Comparison of ENCODE assay signal across 24 mouse cellular contexts in the genomic region with DNA sequence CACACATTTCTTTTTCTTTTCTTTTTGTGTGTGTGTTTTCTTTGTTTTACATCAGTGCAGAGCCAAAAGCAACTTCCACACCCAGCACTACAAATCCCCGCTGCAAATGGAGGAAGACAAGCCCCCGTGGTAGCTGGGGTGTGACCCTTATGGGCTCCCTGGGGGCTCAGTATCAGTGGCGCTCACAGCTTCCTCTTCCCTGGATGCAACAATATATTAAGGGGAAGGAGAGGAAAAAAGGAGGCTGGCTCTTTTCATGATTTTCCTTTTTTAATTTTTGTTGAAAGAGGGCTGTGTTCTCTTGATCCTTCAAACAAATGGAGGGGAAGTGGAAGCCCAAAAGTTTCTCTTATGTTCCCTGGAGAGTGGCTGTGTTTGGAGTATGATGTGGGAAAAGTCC.
DNase-seq lines count a peak whose midpoint lies in the region; ATAC-seq and TF ChIP-seq lines count a peak whose summit lies in the region.
"Had no signal": no experiment of that assay in that cellular context is flagged by ENCODE, and none has a peak within 500 bp of the region (broad histone marks: within the 10 kb centered on the region; RNA-seq: fewer than 3 reads in every experiment).

No protein-coding gene starts in this region.

- no peak for DNase-seq in kidney, adult 9 months
- peak; percentile 49 to 55 for DNase-seq in heart, adult 2 months
- peak; percentile 40 to 46 for DNase-seq in heart, postnatal 36 days
- no peak for DNase-seq in lung, postnatal 10 days
- DNase-seq: adrenal gland, postnatal 25 days; B cell, adult 2 months; cerebellum, adult 8-10 months; gastrocnemius, postnatal 10 days; kidney, postnatal 4 days; liver, embryonic 13.5 days; lung, embryonic 14.5 days; lung, postnatal 4 days; retina, postnatal 1 day; right cerebral cortex, postnatal 4 days had no signal

- no peaks in the 10 kb centered on the region for H3K27me3 ChIP-seq in kidney, embryonic 16.5 days (ENCODE audit: insufficient read depth, low read length)
- H3K27me3 ChIP-seq in heart, adult 2 months (ENCODE audit: control insufficient read depth, insufficient read depth, low read length), result no peaks in the 10 kb centered on the region
- no peaks in the 10 kb centered on the region for H3K27me3 ChIP-seq in heart, embryonic 14.5 days (ENCODE audit: control insufficient read depth, insufficient read depth, low read length)
- H3K27me3 ChIP-seq: forebrain, embryonic 13.5 days; hindbrain, embryonic 12.5 days; limb, embryonic 13.5 days; liver, embryonic 13.5 days had no signal

- intact Hi-C loops in heart, adult 2 months (cut with DNase I), result loop anchor here (1.0 to 5.0 kb wide), 5 partner anchors 15 to 127 kb away; a partner anchor contains a TSS
- intact Hi-C loops in heart, postnatal 36 days (cut with DNase I), result loop anchor here (1.0 to 5.0 kb wide), 2 partner anchors 16 to 127 kb away; no protein-coding TSS in a partner anchor

- no peak for TF ChIP-seq CTCF in heart, adult 2 months (IDR thresholded peaks at IDR 0.05)

- WGBS in kidney, embryonic 16.5 days, result 18% methylated on average over 3 of the region's 3 CpGs
- WGBS in heart, adult 2 months, result 24% methylated on average over 3 of the region's 3 CpGs
- 41% methylated on average over 3 of the region's 3 CpGs for WGBS in heart, embryonic 14.5 days

- peak; percentile 64; the same call in 1 of the 2 replicates for TF ChIP-seq EP300 in heart, adult 2 months (IDR thresholded peaks at IDR 0.05; ENCODE audit: insufficient read depth, low read depth, low read length)

- 0 out of 2 replicates have a peak, but pooled peaks cover 4% of the 10 kb centered on the region for H3K9me3 ChIP-seq in kidney, embryonic 16.5 days (ENCODE audit: low read length)
- peaks cover 7% of the 10 kb centered on the region; the same call in 1 of the 2 replicates for H3K9me3 ChIP-seq in heart, embryonic 14.5 days (ENCODE audit: control insufficient read depth, low read length)
- H3K9me3 ChIP-seq: liver, embryonic 13.5 days had no signal

- H3K36me3 ChIP-seq in kidney, embryonic 16.5 days (ENCODE audit: insufficient read depth, low read length), result no peaks in the 10 kb centered on the region
- H3K36me3 ChIP-seq in heart, adult 2 months (ENCODE audit: control insufficient read depth, insufficient read depth, low read length), result peaks cover 7% of the 10 kb centered on the region
- no peaks in the 10 kb centered on the region for H3K36me3 ChIP-seq in heart, embryonic 14.5 days (ENCODE audit: control insufficient read depth, insufficient read depth, low read length)
- H3K36me3 ChIP-seq: hindbrain, embryonic 12.5 days; limb, embryonic 13.5 days; liver, embryonic 13.5 days; midbrain, embryonic 10.5 days had no signal

- no peak overlapping the region for H3K4me2 ChIP-seq in kidney, embryonic 16.5 days (replicated peaks; ENCODE audit: low read depth, low read length)
- H3K4me2 ChIP-seq in heart, embryonic 14.5 days (ENCODE audit: low read length), result no peak overlapping the region
- H3K4me2 ChIP-seq: forebrain, embryonic 13.5 days; hindbrain, embryonic 12.5 days; limb, embryonic 13.5 days; liver, embryonic 13.5 days; lung, embryonic 14.5 days had no signal

- H3K9ac ChIP-seq in kidney, embryonic 16.5 days (replicated peaks; ENCODE audit: low read length), result no peak overlapping the region
- no peak overlapping the region for H3K9ac ChIP-seq in heart, adult 2 months (ENCODE audit: low read depth, low read length)
- H3K9ac ChIP-seq in heart, embryonic 14.5 days (ENCODE audit: low read length), result no peak overlapping the region
- H3K9ac ChIP-seq: forebrain, embryonic 13.5 days; hindbrain, embryonic 12.5 days; limb, embryonic 13.5 days; liver, embryonic 13.5 days; lung, embryonic 14.5 days had no signal

- 0 out of 2 replicates have a peak, but pooled peaks have one; percentile 26 for TF ChIP-seq POLR2A in heart, adult 2 months (IDR thresholded peaks at IDR 0.05; ENCODE audit: insufficient read depth, low read depth, low read length)

- peaks cover 9% of the 10 kb centered on the region; the same call in 1 of the 2 replicates for H3K4me1 ChIP-seq in kidney, embryonic 16.5 days (ENCODE audit: insufficient read depth, low read length)
- H3K4me1 ChIP-seq in heart, adult 2 months (ENCODE audit: control insufficient read depth, insufficient read depth, low read length), result peaks cover 9% of the 10 kb centered on the region
- H3K4me1 ChIP-seq in heart, embryonic 14.5 days (ENCODE audit: control insufficient read depth in 2 of 2, insufficient read depth in 2 of 2, low read length in 2 of 2), result peaks cover 0 to 6% of the 10 kb centered on the region in 2 experiments; a peak in 2 of 4 replicates
- H3K4me1 ChIP-seq: forebrain, embryonic 13.5 days; hindbrain, embryonic 12.5 days; limb, embryonic 13.5 days; liver, embryonic 13.5 days; midbrain, embryonic 10.5 days had no signal

- H3K27ac ChIP-seq in kidney, embryonic 16.5 days (ENCODE audit: low read length), result peak overlapping the region; percentile 34; the same call in 1 of the 2 replicates
- H3K27ac ChIP-seq in heart, adult 2 months, result peak overlapping the region; percentile 77
- peak overlapping the region; percentile 47 to 57; a peak in 3 of 4 replicates for H3K27ac ChIP-seq in heart, embryonic 14.5 days (replicated peaks in 1 of 2; ENCODE audit: control insufficient read depth in 1 of 2, insufficient read depth in 1 of 2, low read depth in 2 of 2, low read length in 2 of 2)
- H3K27ac ChIP-seq: forebrain, embryonic 13.5 days; hindbrain, embryonic 12.5 days; limb, embryonic 13.5 days; liver, embryonic 13.5 days; midbrain, embryonic 10.5 days; stomach, postnatal 0 days had no signal

- no peak for ATAC-seq in kidney, embryonic 16.5 days (ENCODE audit: low FRiP score, low TSS enrichment)
- peak; percentile 61 for ATAC-seq in heart, embryonic 14.5 days (ENCODE audit: insufficient number of reproducible peaks, insufficient read depth, low FRiP score, low read depth)
- no peak for ATAC-seq in cerebellum, adult (ENCODE audit: insufficient number of reproducible peaks, low FRiP score, low TSS enrichment)
- ATAC-seq: forebrain, embryonic 13.5 days; inflammation-experienced regulatory T-cells, adult 6 months had no signal

- no peak overlapping the region for H3K4me3 ChIP-seq in kidney, embryonic 16.5 days (ENCODE audit: low read length)
- H3K4me3 ChIP-seq in heart, adult 2 months, result no peak overlapping the region
- H3K4me3 ChIP-seq in heart, embryonic 14.5 days (ENCODE audit: control insufficient read depth in 1 of 2, insufficient read depth in 1 of 2, low read depth in 1 of 2, low read length in 2 of 2), result no peak overlapping the region
- H3K4me3 ChIP-seq: forebrain, embryonic 13.5 days; hindbrain, embryonic 12.5 days; limb, embryonic 13.5 days; liver, embryonic 13.5 days; midbrain, embryonic 10.5 days; myocyte had no signal

- H3K79me2 ChIP-seq in heart, adult 2 months (replicated peaks; ENCODE audit: control insufficient read depth, insufficient read depth, low read length), result no peaks in the 10 kb centered on the region

Comparison
In these comparisons a context has a peak if more than half of its experiments do, and no peak if none do; other contexts are left out.
1. DNase-seq: peak in heart, adult 2 months (2 of 2) and heart, postnatal 36 days (2 of 2); none in kidney, adult 9 months (single experiment) and lung, postnatal 10 days (single experiment).
2. Peak in every context shown above with its lines, with median percentiles within 50 percentile points of each other: H3K27ac ChIP-seq.